Mouse (Mus musculus) lung, embryonic 14.5 days (tissue): Measurements from ENCODE around the gene Shank3. TPM values are rescaled to one million over a fixed set of nuclear protein-coding genes. Genes with fewer than 3 reads are reported as not detected.

ENCODE experiments used
- ATAC-seq: fragments of 200-750 bp; cut with Nextera tagmentation; 2 replicates; pipeline ENCODE4 v1.8.0; 2017; ENCODE audit warnings: mild to moderate bottlenecking, moderate TSS enrichment, moderate library complexity; ENCODE audit not compliant: insufficient read depth
- DNase-seq: peaks from one replicate; pipeline ENCODE4 v3.0.0-alpha.2; 2015
- H3K27ac ChIP-seq: fragments of 300-500 bp; sonication (generic); 2 replicates; pipeline ENCODE4 v1.5.1; 2014; ENCODE audit warnings: low read depth, mild to moderate bottlenecking, moderate library complexity
- H3K27me3 ChIP-seq: fragments of 300-500 bp; sonication (generic); 2 replicates; pipeline ENCODE4 v1.6.1; 2014; ENCODE audit warnings: low read length, control low read depth; ENCODE audit not compliant: insufficient read depth
- H3K36me3 ChIP-seq: fragments of 300-500 bp; sonication (generic); 2 replicates; pipeline ENCODE4 v1.6.1; 2014; ENCODE audit warnings: control low read depth; ENCODE audit not compliant: insufficient read depth
- H3K4me1 ChIP-seq: fragments of 300-500 bp; sonication (generic); 2 replicates; pipeline ENCODE4 v1.6.1; 2014; ENCODE audit warnings: antibody characterized with exemption, control low read depth; ENCODE audit not compliant: insufficient read depth
- H3K4me2 ChIP-seq: fragments of 300-500 bp; sonication (generic); 2 replicates; pipeline ENCODE4 v1.6.1; 2014; ENCODE audit warnings: mild to moderate bottlenecking
- H3K4me3 ChIP-seq: fragments of 300-500 bp; sonication (generic); 2 replicates; pipeline ENCODE4 v1.5.1; 2014; ENCODE audit warnings: low read depth, low read length
- H3K9ac ChIP-seq: fragments of 300-500 bp; sonication (generic); 2 replicates; pipeline ENCODE4 v1.6.1; 2014
- H3K9me3 ChIP-seq: fragments of 300-500 bp; sonication (generic); 2 replicates; pipeline ENCODE4 v1.6.1; 2016; ENCODE audit warnings: low read depth, low read length, control low read depth
- CTCF ChIP-seq: IDR thresholded peaks from 2 replicates; pipeline ENCODE4 v1.5.1; 2016; ENCODE audit warnings: antibody characterized with exemption, low read depth
- WGBS: fragments of 180-500 bp; shearing (Covaris S2); extraction: QIAGEN DNeasy Blood & Tissue Kit; methylation state at CpG from one replicate; pipeline ENCODE4 v1.1.7; 2014; 5-methylcytosine and 5-hydroxymethylcytosine counted together
- polyA plus RNA-seq: library from polyadenylated mRNA; unstranded; fragments of >200 nt; fragmentation: Nextera tagmentation; extraction: Ambion mirVana; gene quantifications from 2 replicates; pipeline ENCODE4 v1.2.1, GENCODE M21; 2014

Shank3 gene
- polyA plus RNA-seq, 1 experiment from 2014 or later = 3.9 TPM

DNA sequence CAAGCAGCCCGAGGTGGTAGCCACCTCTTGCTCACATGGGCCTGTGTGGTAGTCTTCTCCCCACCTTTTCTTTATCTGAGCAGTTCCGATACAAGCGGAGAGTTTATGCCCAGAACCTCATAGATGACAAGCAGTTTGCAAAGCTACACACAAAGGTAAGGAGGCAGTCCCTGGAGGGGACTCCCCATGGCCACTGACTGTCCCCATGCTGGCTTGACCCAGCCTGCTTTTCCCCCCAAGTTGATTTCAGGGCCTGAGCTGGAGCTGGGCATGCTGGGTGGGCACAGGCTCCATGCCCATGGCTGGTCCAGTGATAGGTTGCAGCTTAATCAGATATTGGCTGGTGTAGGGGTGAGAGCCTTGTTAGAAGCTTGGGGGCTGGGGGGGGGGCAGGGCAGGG is 1.9 kb downstream of the Shank3 start:
- no peak for TF ChIP-seq CTCF
- WGBS = 85% methylated on average over 3 of the region's 3 CpGs
- H3K4me2 ChIP-seq = no peak overlapping the region; the same call in 1 of the 2 replicates
- peaks cover 18% of the 10 kb centered on the region; the same call in 1 of the 2 replicates for H3K36me3 ChIP-seq
- H3K9ac ChIP-seq = no peak overlapping the region
- H3K27ac ChIP-seq = no peak overlapping the region
- no peak for DNase-seq
- ATAC-seq = no peak
- H3K4me3 ChIP-seq = peak overlapping the region; percentile 74; the same call in 1 of the 2 replicates
- peaks cover 21% of the 10 kb centered on the region for H3K27me3 ChIP-seq
- H3K4me1 ChIP-seq = 0 out of 2 replicates have a peak, but pooled peaks cover 3% of the 10 kb centered on the region
- no peaks in the 10 kb centered on the region for H3K9me3 ChIP-seq

DNA sequence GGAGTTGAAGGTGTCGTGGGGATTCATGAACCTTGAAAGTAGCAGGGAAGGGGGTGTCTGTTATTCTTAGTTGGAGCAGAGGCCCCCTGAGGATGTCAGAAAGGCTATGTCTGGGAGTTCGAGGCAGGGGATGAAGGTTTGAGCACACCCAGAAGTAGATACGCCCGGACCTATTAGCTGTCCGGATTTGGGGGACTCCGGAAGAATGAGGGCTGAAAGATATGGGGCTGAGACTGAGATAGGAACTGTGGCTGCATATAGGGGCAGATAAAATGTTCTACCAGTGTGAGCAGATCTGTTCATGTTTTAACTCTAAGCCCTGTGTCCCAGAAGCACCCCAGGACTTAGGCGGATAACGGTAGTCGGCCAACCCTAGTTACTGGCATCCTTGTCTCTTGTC is 5.4 kb downstream of the Shank3 start:
- H3K27me3 ChIP-seq = peaks cover 5% of the 10 kb centered on the region; the same call in 1 of the 2 replicates
- H3K9me3 ChIP-seq = no peaks in the 10 kb centered on the region
- H3K4me1 ChIP-seq = no peaks in the 10 kb centered on the region
- H3K27ac ChIP-seq = no peak overlapping the region
- no peak for ATAC-seq
- H3K36me3 ChIP-seq = peaks cover 25% of the 10 kb centered on the region; the same call in 1 of the 2 replicates
- DNase-seq = no peak
- no peak for TF ChIP-seq CTCF
- WGBS = 92% methylated on average over 9 of the region's 9 CpGs
- H3K4me2 ChIP-seq = no peak overlapping the region
- H3K9ac ChIP-seq = no peak overlapping the region
- H3K4me3 ChIP-seq = no peak overlapping the region

DNA sequence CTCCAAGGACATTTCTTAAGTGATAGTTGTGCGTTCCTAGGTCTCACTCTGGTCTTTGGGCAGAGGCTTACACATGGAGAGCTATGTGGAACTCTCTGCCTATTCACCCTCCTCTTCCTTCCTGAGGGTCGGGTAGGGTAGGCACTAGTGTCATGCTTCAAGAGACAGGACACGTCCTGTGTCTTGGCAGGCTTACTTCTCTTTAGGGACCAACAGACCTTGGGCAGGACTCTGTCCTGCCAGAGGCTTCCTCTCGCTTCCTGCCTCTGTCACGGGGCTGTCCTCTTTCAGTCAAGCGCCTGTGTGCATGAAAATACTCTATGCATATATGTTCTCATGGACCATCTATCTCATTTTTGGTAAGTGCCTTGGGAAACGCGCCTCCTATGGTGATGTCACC is 8.3 kb downstream of the Shank3 start:
- peaks cover 25% of the 10 kb centered on the region; the same call in 1 of the 2 replicates for H3K36me3 ChIP-seq
- H3K9ac ChIP-seq = no peak overlapping the region
- ATAC-seq = no peak
- no peak overlapping the region for H3K4me2 ChIP-seq
- H3K27me3 ChIP-seq = no peaks in the 10 kb centered on the region
- WGBS = 86% methylated on average over 8 of the region's 8 CpGs
- no peak overlapping the region for H3K27ac ChIP-seq
- no peaks in the 10 kb centered on the region for H3K4me1 ChIP-seq
- TF ChIP-seq CTCF = no peak
- H3K4me3 ChIP-seq = no peak overlapping the region
- no peak for DNase-seq
- no peaks in the 10 kb centered on the region for H3K9me3 ChIP-seq

DNA sequence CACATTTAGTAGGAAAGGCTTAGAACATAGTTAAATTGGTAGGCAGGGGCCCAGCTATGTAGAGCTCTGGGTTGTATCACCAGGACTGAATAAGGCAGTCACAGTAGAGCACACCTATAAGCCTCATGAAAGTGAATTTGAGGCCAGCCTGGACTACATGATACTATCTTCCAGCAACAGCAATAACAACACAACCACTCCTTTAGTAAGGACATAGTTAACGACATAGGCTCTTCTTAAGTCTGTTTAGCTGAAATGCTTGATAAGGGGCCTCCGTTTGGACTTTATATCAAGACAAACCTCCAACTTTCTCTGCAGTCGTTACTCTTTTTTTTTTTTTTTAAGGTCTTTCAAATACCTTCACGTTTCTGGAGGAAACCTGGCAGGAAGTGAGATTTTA is 13.3 kb downstream of the Shank3 start:
- DNase-seq = no peak
- H3K9ac ChIP-seq = no peak overlapping the region
- no peak for TF ChIP-seq CTCF
- H3K27me3 ChIP-seq = no peaks in the 10 kb centered on the region
- WGBS = 57% methylated on average over 4 of the region's 4 CpGs
- no peak overlapping the region for H3K4me3 ChIP-seq
- no peaks in the 10 kb centered on the region for H3K4me1 ChIP-seq
- no peak overlapping the region for H3K4me2 ChIP-seq
- ATAC-seq = no peak
- no peaks in the 10 kb centered on the region for H3K9me3 ChIP-seq
- H3K27ac ChIP-seq = no peak overlapping the region
- H3K36me3 ChIP-seq = 0 out of 2 replicates have a peak, but pooled peaks cover 2% of the 10 kb centered on the region

DNA sequence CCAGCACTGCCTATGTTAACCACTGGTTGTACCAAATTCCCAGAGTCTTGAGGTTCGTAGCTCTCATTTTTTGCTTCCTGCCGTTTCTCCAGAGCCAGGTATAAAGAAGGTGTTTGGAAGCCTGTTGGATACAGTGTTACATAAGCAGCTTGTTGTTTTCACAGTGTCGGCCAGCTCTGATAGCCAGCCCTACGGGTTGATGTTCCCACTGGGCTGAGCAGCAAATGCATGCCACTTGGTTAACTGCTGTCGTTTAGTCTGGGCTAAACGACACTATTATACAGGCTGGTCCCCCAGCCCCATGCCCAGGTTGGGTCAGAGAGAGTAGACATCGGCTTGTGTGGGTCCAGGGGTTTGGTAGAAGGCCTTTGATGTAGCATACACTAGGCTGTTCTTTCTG is 22.5 kb downstream of the Shank3 start:
- 66% methylated on average over 7 of the region's 7 CpGs for WGBS
- peaks cover 9% of the 10 kb centered on the region for H3K36me3 ChIP-seq
- no peaks in the 10 kb centered on the region for H3K4me1 ChIP-seq
- no peak overlapping the region for H3K4me2 ChIP-seq
- DNase-seq = no peak
- H3K27ac ChIP-seq = no peak overlapping the region
- ATAC-seq = no peak
- TF ChIP-seq CTCF = no peak
- peaks cover 15% of the 10 kb centered on the region; the same call in 1 of the 2 replicates for H3K27me3 ChIP-seq
- H3K9me3 ChIP-seq = no peaks in the 10 kb centered on the region
- no peak overlapping the region for H3K4me3 ChIP-seq
- H3K9ac ChIP-seq = no peak overlapping the region

DNA sequence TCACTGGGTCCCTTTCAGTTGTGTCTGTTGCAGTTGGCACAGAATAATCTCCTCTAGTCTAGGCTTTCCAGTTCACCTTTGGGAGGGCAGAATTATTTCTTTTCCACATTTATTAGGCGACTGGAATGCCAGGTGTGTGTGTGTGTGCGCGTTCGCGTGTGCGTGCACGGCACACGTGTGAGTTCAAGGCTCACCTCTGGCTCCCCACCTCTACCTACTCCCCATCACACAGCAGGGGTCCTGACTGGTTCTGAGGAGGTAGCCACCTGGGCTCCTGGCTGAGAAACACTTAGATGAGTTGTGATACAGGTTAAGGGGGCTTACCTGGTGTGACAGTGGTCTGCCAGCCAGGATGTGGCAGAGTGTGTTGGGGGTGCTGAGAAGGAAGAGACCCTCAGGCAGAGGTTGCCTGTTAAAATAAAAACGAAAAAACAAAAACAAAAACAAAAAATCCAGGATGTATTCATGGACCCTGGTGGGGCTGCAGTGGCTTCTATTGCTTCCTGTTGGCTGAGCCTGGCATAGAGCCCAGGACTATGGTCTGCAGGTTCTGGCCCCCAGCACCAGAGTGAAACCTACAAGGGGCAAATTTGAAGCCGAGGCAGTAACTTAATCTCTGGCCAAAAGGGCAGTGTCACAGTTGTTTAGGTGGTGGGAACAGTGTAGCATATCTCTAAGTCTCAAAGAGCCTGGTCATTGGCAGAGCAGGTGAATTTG is 23.3 kb downstream of the Shank3 start:
- ATAC-seq = 0 out of 2 replicates have a peak, but pooled peaks have one; percentile 24
- no peaks in the 10 kb centered on the region for H3K9me3 ChIP-seq
- WGBS = 86% methylated on average over 10 of the region's 10 CpGs

DNA sequence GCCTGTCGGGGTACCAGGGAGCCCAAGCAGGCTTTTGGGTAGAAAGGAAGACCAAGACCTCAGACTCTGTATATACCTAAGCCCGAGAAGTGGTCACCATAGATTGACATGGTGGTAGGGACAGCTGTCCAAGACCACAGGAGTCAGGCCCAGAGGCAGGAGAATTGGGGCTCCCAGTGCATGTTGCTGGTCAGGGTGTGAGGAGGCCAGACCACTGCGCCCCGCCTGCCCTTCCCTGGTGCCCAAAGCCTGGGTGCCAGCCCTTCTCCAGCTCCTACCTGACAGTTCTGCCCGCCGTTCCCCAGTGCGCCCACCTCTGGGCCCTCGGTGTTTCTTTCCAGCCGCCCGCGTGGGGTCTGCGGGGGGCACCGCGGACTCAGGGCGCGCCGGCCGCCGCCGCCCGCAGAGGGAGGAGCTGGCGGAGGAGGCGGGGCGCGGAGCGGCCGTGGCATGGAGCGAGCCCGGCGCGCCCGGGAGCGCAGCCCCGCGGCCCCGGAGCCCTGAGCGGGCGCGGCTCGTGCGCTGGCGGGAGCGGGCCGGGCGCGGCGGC is 23.9 kb downstream of the Shank3 start:
- no peaks in the 10 kb centered on the region for H3K4me1 ChIP-seq
- ATAC-seq = peak; percentile 80
- H3K27me3 ChIP-seq = peaks cover 15% of the 10 kb centered on the region; the same call in 1 of the 2 replicates
- peak overlapping the region; percentile 71 for H3K9ac ChIP-seq
- H3K4me2 ChIP-seq = peak overlapping the region; percentile 87
- H3K27ac ChIP-seq = no peak overlapping the region
- H3K4me3 ChIP-seq = peak overlapping the region; percentile 38
- TF ChIP-seq CTCF = no peak
- peak; percentile 71 for DNase-seq
- peaks cover 9% of the 10 kb centered on the region for H3K36me3 ChIP-seq
- WGBS = 5% methylated on average over 27 of the region's 47 CpGs
- H3K9me3 ChIP-seq = no peaks in the 10 kb centered on the region

More for the DNA sequence above, 23.3 kb downstream of the Shank3 start:
- H3K36me3 ChIP-seq = peaks cover 9% of the 10 kb centered on the region
- TF ChIP-seq CTCF = no peak
- peaks cover 15% of the 10 kb centered on the region; the same call in 1 of the 2 replicates for H3K27me3 ChIP-seq
- H3K27ac ChIP-seq = no peak overlapping the region
- H3K4me2 ChIP-seq = peak overlapping the region; percentile 87; the same call in 1 of the 2 replicates
- H3K4me1 ChIP-seq = no peaks in the 10 kb centered on the region
- H3K9ac ChIP-seq = no peak overlapping the region
- DNase-seq = no peak
- peak overlapping the region; percentile 38; the same call in 1 of the 2 replicates for H3K4me3 ChIP-seq
